Mouse (Mus musculus): Measurements from ENCODE around the gene Cbfa2t3. TPM values are rescaled to one million over a fixed set of nuclear protein-coding genes. Genes with fewer than 3 reads are reported as not detected.

Cbfa2t3 gene
- total and polyA plus RNA-seq, 2 experiments from 2014 or later = 5.6 to 9.5 TPM

GRCm38 (mm10) chr8:122652643-122653042 lies 46.3 kb downstream of the Cbfa2t3 start:
- H3K9ac ChIP-seq = no peak overlapping the region
- no peak overlapping the region for H3K4me2 ChIP-seq (ENCODE audit: low read depth)
- H3K27ac ChIP-seq (ENCODE audit: low read depth, low read length) = no peak overlapping the region
- ATAC-seq (no peak), DNase-seq (no peak)
- H3K27me3 ChIP-seq (ENCODE audit: insufficient read depth, low read length) = no peaks in the 10 kb centered on the region
- 78% methylated on average over 6 of the region's 6 CpGs for WGBS
- no peaks in the 10 kb centered on the region for H3K9me3 ChIP-seq (ENCODE audit: low read length)
- no peaks in the 10 kb centered on the region for H3K4me1 ChIP-seq (ENCODE audit: insufficient read depth)
- no peak overlapping the region for H3K4me3 ChIP-seq (ENCODE audit: low read depth, low read length)
- peaks cover 17% of the 10 kb centered on the region for H3K36me3 ChIP-seq (ENCODE audit: insufficient read depth)
- no peak for TF ChIP-seq CTCF (IDR thresholded peaks at IDR 0.05; ENCODE audit: low read depth)

- DNase-seq = no peak
- 60% methylated on average over 16 of the region's 16 CpGs for WGBS
- Histone ChIP-seq H3K36me3 (ENCODE audit: insufficient read depth) (peaks cover 23% of the 10 kb centered on the region), H3K27me3 (ENCODE audit: insufficient read depth, low read length) (no peaks in the 10 kb centered on the region), H3K4me1 (ENCODE audit: insufficient read depth) (no peaks in the 10 kb centered on the region), H3K9ac (no peak overlapping the region), H3K27ac (ENCODE audit: low read depth, low read length) (no peak overlapping the region), H3K9me3 (ENCODE audit: low read length) (no peaks in the 10 kb centered on the region), H3K4me3 (ENCODE audit: low read depth, low read length) (no peak overlapping the region), H3K4me2 (ENCODE audit: low read depth) (no peak overlapping the region)
- TF ChIP-seq CTCF (IDR thresholded peaks at IDR 0.05; ENCODE audit: low read depth) = no peak
- ATAC-seq = peak; percentile 23; the same call in 1 of the 2 replicates
These were observed 47.5 kb downstream of the Cbfa2t3 start for GRCm38 (mm10) chr8:122651326-122651921.

GRCm38 (mm10) chr8:122648192-122648970 lies 50.5 kb downstream of the Cbfa2t3 start:
- WGBS = 83% methylated on average over 15 of the region's 15 CpGs
- H3K36me3 ChIP-seq (ENCODE audit: insufficient read depth) = peaks cover 23% of the 10 kb centered on the region
- H3K4me3 ChIP-seq (ENCODE audit: low read depth, low read length) = no peak overlapping the region

GRCm38 (mm10) chr8:122646337-122646736 lies 52.6 kb downstream of the Cbfa2t3 start:
- no peak overlapping the region for H3K9ac ChIP-seq
- peaks cover 23% of the 10 kb centered on the region for H3K36me3 ChIP-seq (ENCODE audit: insufficient read depth)
- no peak overlapping the region for H3K4me3 ChIP-seq (ENCODE audit: low read depth, low read length)
- no peak for DNase-seq
- no peak for TF ChIP-seq CTCF (IDR thresholded peaks at IDR 0.05; ENCODE audit: low read depth)
- no peaks in the 10 kb centered on the region for H3K27me3 ChIP-seq (ENCODE audit: insufficient read depth, low read length)
- no peak for ATAC-seq
- WGBS = 89% methylated on average over 16 of the region's 16 CpGs
- no peak overlapping the region for H3K4me2 ChIP-seq (ENCODE audit: low read depth)
- no peak overlapping the region for H3K27ac ChIP-seq (ENCODE audit: low read depth, low read length)
- H3K9me3 ChIP-seq (ENCODE audit: low read length) = no peaks in the 10 kb centered on the region
- H3K4me1 ChIP-seq (ENCODE audit: insufficient read depth) = no peaks in the 10 kb centered on the region

More at GRCm38 (mm10) chr8:122648192-122648970, 50.5 kb downstream of the Cbfa2t3 start:
- no peaks in the 10 kb centered on the region for H3K4me1 ChIP-seq (ENCODE audit: insufficient read depth)
- ATAC-seq = no peak
- H3K4me2 ChIP-seq (ENCODE audit: low read depth) = no peak overlapping the region
- DNase-seq = no peak
- H3K27me3 ChIP-seq (ENCODE audit: insufficient read depth, low read length) = no peaks in the 10 kb centered on the region
- TF ChIP-seq CTCF (IDR thresholded peaks at IDR 0.05; ENCODE audit: low read depth) = no peak
- H3K9me3 ChIP-seq (ENCODE audit: low read length) = no peaks in the 10 kb centered on the region
- H3K9ac ChIP-seq = no peak overlapping the region
- H3K27ac ChIP-seq (ENCODE audit: low read depth, low read length) = no peak overlapping the region

GRCm38 (mm10) chr8:122644175-122644954 lies 54.5 kb downstream of the Cbfa2t3 start:
- ATAC-seq (no peak), DNase-seq (no peak)
- no peaks in the 10 kb centered on the region for H3K4me1 ChIP-seq (ENCODE audit: insufficient read depth)
- H3K27ac ChIP-seq (ENCODE audit: low read depth, low read length) = no peak overlapping the region
- H3K27me3 ChIP-seq (ENCODE audit: insufficient read depth, low read length) = no peaks in the 10 kb centered on the region
- no peak for TF ChIP-seq CTCF (IDR thresholded peaks at IDR 0.05; ENCODE audit: low read depth)
- WGBS = 77% methylated on average over 6 of the region's 6 CpGs
- no peaks in the 10 kb centered on the region for H3K9me3 ChIP-seq (ENCODE audit: low read length)
- H3K4me3 ChIP-seq (ENCODE audit: low read depth, low read length) = no peak overlapping the region
- no peak overlapping the region for H3K4me2 ChIP-seq (ENCODE audit: low read depth)
- H3K36me3 ChIP-seq (ENCODE audit: insufficient read depth) = peaks cover 19% of the 10 kb centered on the region
- H3K9ac ChIP-seq = no peak overlapping the region

- Histone ChIP-seq H3K27ac (ENCODE audit: low read depth, low read length) (no peak overlapping the region), H3K9me3 (ENCODE audit: low read length) (no peaks in the 10 kb centered on the region), H3K9ac (no peak overlapping the region), H3K4me1 (ENCODE audit: insufficient read depth) (no peaks in the 10 kb centered on the region), H3K27me3 (ENCODE audit: insufficient read depth, low read length) (no peaks in the 10 kb centered on the region), H3K4me3 (ENCODE audit: low read depth, low read length) (no peak overlapping the region), H3K36me3 (ENCODE audit: insufficient read depth) (peaks cover 8% of the 10 kb centered on the region), H3K4me2 (ENCODE audit: low read depth) (no peak overlapping the region)
- no peak for TF ChIP-seq CTCF (IDR thresholded peaks at IDR 0.05; ENCODE audit: low read depth)
- peak; percentile 24 for DNase-seq
- no peak for ATAC-seq
- WGBS = 59% methylated on average over 9 of the region's 9 CpGs
These were observed 56.8 kb downstream of the Cbfa2t3 start for GRCm38 (mm10) chr8:122642071-122642470.
